Mouse (Mus musculus) adrenal gland, postnatal 25 days (tissue): ENCODE measurements at regions not wholly inside any gene's neighbourhood (a gene's known extent, or its start where the extent isn't known, plus 50 kb on each side); places are given as distances from the start of the nearest gene placed in this dataset.

Experiments
- DNase-seq: peaks from one replicate; pipeline ENCODE4 v3.0.0; 2021; ENCODE audit warnings: mixed read lengths

DNA sequence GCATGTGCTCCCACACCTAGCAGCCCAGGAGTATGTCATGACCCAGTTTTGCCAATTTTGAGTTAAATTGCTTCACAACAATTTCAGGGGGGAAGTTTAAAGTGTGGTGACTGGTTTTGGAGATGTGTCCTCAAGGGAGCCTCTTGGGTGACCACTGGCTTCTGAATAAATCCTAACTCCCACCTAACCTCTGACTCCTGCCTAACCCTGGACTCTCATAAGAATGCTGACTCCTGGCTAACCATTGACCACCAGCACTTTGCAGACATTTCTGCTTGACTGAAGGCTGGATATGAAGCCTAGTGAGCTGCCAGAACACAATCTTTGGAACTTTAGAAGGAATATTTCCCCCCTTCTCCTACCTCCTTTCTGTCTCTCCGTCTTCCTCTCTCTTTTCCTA is 133.3 kb upstream of the Tmpo start:
- DNase-seq, result no peak

DNA sequence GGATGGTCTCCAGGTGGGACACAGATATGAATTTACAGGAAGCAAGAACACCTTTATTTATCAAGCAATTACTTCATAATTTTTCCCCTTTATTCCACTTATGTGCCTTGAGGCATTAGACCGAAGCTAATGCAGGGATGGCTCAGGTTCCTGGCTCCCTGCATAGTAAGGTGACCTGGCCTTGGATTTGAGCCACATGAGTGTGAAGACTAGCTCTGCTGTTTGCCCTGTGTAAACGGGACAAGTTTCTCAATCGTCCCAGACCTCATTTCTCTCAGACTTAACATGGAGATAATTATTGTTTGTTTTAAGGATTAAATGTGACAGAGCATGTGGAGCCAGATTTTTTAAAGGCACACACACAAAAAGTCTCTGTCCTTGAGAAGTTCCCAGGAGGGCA is 132.2 kb upstream of the Tmpo start:
- DNase-seq, result no peak

DNA sequence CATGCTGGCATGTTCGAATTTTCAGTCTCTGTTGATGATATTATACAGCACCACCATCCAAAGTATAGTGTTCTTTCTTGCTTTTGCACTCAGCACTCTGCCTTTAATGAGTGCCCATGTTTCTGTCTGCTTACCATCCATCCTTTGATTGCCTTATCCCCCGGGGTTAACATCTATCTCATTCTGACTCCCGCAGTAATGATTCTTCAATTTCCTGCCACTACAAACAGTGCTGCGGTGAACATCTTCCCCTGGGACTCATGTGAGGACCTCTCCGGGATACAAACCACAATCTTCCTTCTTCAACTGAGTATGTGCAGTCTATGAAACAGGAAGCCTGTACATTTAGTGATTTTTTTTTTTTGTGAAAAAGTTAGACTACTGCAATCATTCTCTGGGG is 131.8 kb upstream of the Tmpo start:
- no peak for DNase-seq

DNA sequence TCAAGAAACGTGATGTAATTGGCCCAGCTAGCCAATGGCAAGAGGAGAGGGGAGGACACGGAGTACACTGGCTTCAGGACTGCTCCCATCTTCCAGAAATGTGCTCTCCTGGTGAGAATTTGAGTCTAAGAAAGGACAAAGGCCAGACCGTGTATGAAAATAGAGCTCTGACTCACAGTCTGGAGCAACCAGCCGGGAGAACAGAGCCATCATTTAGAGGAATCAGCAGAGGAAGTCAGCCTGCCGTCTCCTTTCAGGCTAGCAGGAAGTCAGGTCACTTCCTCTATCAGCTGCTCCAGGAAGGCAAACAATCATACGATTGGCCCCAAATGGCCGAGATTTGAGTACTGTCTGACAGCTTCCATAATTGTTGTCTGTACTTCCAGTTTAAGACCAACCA is 119.0 kb upstream of the Tmpo start:
- DNase-seq, result no peak

DNA sequence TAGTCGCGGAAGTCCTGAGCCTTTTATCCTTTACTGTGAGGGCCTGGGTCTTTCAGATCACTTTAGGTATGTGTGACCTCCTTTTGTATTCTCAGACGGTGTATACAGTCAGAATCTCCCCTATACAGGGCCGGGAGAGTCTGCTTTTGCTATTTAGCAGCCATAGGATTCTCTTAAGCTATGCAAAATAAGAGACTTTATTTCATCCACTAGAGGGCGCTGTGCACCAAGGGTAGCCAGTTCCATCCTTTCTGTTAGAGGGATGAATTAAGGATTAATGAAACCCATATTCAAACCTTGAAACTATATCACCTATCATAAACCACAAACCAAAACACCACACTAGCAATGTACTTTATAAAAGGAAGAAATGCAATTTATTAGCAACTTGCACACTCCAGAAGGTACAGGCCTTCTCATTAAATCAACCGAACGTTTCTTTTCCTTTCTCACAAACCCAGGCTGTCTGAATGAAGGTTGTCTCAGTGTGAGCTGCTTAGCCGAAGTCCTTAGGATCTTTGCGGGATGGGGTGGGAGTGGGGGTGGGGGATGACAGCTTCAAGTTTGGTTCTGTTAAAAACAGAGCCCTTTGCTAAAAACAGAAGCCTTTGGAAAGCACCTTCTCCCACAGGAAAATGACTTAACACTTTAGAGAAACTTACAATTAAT is 116.8 kb upstream of the Tmpo start:
- DNase-seq, result peak; percentile 21

DNA sequence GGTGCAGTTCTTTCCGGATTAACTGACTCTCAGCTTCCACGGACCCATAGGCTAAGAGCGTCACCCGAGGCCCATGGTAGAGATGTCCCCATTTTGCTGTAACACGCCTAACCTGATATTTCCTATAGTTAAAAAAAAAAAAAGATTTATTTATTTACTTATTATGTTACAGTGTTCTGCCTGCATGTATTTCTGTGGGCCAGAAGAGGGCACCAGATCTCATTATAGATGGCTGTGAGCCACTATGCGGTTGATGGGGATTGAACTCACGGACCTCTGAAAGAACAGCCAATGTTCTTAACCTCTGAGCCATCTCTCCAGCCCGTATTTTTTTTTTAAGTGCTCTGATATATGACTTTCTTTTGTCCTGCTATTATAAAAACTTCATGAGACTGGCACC is 114.2 kb upstream of the Tmpo start:
- no peak for DNase-seq

DNA sequence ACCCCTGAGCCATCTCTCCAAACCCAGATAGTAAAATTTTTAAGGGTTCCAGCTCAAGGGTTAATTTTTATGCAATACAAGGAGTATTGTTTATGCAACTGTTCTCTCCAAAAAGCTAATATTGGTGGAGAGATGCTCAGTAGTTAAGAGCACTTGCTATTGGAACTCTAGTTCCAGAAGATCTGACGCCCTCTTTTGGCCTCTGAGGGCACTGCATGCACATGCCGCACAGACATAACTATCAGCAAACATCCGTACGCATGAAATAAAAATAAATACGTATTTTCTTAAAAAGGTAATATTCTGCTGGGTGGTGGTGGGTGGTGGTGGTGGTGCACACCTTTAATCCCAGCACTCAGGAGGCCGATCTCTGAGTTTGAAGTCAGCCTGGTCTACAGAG is 112.1 kb upstream of the Tmpo start:
- DNase-seq, result no peak

DNA sequence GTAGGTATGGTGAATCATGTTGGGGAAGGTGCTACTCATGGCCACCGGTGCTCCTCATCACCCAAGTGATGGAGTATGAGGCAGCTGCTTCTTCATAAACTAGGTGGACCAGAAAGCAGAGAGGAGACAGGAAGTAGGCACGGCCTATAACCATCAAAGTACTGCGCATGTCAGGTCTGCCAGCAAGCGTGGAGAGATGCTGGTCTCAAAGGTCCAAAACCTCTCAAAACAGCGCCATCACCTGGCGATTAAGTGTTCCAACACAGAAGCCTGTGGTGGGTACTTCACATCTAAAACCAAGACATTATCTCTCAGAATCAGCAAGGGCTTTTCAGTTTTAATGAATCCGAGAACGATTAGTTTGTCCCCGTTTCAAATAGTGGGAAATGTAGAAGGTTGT is 103.1 kb upstream of the Tmpo start:
- no peak for DNase-seq

DNA sequence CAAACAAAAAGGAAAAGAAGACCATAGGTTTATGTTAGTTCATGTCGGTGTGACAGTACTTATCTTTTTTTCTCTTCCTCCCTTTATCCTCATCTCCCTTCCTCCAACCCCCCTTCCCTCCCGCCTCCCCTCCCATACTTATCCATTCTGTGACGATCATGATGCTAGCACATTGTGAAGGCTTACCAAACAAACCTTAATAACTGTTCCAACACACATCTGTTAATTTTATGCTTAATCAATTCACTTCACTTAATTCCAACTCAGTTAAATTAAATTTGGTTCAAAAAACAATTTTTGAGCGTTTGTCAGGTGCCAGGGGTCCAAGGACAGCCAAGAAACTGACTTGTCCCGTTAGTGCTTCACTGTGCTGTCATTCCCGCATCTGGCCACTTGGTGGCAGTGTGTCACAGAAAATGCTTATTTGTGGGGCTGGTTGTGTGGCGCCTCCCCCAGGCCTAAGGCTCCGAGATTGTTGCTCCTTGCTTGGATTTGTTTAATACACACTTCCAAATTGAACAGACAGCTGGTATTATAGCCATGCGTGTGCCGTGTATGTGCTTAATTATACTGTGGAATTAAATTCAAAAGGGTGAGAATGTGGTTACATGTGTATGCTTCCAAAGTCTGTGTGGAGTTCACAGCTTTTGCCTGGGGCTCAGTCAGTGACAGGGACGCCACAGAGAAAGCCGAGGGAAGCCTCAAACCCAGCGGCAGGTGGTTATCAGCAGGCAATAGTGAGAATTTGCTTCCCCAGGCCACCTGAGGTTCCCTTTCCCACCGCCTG is 90.0 kb upstream of the Tmpo start:
- peak; percentile 81 for DNase-seq

DNA sequence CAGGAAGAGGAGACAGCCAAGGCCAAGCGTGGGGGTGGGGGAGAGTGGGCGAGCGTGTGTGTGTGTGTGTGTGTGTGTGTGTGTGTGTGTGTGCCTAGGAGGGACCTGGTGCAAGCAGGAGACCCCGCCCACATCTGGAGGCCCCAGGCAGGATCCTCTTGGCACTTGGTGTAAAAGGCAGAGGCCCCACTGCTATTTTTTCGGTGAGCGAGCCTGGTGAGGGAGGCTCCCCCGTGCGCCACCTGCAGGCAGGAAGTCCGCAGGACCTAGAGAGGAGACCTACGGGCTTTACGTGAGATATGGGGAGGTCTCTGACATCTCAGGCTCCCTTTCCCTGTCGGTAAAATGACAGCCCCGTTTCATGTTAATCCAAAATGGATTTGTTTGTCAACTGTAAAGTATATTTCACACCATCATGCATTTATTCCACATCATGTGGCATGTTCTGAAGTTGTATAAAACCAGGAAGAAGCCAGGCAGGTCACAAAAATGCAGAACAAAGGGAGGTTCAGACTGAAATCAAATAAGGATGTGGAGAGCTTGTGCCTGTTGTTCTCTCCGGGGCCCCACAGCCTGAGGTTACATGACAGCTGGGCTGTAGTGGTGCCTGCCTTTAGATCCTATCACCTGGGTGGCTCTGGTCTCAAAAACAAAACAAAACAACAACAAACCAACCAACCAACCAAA is 89.3 kb upstream of the Tmpo start:
- peak; percentile 79 for DNase-seq

DNA sequence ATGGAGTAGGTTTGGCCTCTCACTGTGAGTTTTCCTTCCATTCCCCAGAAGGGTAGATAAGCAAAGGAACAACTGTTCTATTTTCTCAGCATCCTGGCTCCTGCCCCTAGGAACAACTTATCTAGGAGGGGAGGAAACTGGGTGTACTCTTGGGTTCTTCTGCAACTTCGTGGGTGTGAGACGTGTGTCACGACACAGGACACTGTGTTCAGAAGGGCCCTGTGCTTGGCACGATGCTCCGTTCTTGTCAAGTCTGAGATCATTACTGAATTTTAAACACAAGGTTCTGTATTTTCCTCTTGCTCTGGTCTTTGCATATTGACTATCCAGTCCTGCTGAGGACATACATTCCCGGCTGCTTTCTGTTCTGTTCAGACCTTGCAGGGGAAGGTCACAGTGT is 86.8 kb upstream of the Tmpo start:
- no peak for DNase-seq

DNA sequence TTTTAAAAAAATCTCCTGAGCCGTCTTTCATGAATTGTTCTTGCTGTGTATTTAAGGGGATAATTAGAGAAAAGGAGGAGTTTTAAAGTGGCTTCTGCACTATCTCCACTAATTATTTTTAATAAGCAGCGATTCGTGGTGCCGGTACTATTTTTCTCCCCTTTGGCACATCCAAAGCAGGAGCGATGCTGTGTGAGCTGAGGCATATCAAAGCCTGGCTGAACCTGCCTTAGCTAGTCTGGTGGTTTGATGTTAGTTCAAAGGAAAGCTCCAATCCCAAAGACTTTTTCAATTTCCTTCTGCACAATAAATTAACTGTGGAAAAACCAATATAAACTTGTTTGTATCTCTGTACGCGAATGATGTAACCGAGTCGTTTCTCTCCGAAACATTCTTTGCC is 79.3 kb upstream of the Tmpo start:
- DNase-seq, result no peak

DNA sequence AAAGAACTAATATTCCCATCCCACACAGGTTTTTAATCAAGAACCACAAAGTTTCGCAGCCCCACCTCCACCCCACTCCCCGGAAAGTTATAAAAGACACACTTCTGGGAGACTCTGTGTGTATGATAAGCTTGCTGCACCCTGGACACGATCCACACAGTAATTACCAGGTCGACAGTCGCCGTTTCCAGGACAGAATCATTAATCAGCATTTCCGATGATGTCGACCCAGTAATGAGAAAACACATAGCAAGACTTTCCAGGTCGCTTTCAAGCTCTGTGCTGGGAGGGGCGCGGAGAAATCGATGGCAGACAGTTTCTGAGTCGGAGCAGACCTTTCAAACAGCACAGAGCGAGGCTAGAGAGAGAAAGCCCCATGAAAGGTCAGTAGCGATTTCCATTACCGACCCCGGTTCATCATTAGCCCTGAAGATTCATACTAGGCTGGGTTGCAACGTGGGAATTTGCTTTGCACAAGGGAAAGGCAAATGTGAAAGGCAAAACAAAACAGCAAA is 68.6 kb upstream of the Tmpo start:
- no peak for DNase-seq

DNA sequence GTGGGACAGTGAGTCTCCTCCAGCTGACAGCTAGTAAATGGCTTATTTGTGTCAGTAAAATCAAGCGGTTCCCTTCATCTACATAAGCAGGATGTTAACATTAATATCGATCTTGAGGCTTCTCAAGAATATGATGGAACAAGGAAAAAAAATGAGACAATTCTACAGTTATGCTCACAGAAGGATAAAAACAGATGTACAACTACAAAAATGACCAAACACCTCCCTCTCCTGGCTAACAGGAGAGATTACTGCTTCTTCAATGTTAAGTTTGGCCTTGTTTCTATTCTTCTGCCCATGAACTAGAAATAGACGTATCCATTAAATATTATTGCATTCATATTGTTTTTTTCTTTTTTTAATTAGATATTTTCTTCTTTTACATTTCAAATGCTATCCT is 63.2 kb upstream of the Tmpo start:
- no peak for DNase-seq

DNA sequence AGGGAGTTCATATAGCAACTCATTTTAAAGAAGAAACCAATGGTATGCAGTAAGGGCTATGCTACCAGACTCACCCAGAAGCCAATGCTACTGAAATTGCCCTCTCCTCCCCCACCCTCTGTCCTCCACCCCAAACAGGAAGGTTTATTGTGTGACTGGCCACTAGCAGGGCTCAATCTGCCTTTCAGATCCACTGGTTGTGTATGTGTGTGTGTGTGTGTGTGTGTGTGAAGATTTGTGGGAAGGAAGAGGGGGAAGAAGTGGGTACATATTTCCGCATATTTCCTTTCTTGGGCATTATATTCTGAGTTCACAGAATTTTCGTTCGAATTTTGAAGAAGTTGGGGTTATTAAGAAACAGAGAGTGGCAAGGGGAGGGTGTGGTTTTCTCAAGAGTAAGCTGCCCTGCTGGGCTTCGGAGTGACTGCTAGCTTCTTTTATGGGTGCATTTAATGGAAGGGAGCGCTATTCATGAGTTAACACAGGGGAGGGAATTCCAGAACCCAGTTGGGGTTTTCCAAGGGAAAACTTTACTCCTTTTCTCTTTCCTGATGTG is 61.5 kb upstream of the Tmpo start:
- DNase-seq, result no peak

DNA sequence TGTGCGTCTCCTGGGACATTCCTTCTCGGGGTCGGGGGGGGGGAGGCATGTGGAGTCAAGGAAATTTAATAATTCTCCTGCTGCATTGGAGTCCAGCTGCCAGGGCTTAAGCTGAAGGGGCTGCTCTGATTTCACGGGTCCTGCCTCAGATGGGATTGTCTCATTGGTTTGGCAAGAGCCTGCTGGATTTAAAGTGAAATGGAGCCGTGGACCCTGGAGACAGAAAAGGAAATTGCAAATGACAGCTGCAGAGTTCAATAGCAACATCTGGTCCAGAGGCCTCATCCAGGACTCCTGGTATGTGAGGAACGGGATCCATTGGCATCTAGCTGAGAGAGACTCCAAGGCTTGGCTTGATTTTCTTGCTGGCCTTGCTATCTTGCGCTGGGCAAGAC is 60.5 kb upstream of the Tmpo start:
- DNase-seq, result no peak

DNA sequence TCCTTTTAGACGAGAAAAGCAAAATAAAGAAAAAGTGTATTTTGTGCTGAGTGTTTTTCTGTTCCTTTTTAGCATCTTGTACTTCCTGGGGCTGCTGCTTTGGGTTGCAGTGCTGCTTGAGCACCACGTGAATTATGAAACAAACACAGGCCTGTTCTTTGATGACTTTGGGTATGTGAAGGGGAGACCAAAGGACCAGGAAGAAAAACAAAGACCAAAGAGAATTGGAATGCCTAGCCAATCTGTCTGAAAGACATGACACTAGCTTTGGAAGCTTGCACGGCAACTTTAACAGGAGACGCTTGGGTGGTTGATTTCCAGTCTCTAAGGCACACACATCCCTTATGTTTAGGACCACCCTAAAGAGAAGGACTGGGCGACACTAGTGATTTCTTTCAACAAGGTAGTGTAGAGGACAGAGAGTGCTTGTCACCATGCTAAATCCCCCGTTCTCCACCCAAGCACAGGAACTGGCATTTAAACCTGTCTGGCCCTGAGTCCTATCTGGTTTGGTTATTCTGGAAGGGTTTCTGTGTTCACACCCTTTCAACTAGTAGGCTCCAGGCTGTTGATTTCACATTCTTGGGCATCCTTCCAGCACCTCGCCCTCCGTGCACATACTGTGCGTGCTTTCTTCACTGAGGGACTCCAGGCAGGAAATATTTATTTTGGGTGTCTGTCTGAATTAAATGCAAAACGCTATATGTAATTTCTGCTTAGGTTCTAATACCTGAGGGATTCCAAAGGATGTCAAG is 59.9 kb upstream of the Tmpo start:
- peak; percentile 14 for DNase-seq

DNA sequence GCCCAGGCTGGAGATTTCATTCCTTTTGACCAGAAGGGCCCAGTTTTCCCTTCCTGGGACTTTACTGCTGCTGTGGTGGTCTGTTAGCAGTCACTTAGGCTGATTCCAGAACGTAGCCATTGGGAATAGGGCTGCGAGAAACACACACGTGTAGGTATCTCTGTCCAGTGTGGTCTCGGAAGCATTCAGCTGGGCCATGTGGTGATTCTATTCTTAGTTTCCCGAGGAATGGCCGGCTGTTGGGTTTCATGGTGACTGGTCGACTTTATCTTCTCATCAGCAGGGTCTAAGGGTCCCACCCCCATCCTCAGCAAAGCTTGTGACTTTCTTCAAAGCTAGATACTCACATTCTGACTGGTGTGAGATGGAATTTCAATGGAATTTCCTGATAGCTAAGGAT is 59.2 kb upstream of the Tmpo start:
- no peak for DNase-seq

DNA sequence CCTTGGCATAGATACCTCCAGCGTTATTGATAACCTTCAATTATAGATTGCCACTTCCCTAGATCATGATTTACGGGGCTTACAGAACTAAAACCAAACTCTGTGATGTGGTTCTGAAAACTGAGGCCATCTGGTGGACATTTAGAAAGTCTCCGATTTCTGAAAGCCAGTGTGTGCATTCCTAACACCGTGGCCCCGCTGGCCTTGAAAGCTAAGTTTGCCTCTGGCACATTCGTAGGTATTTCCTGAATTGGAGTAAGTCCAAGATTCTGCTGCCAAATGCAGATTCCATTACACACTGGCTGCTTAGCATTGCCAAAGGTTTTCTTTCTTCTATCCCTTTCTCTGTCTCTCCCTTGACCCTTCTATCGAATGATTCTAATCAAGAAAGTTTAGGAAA is 55.7 kb upstream of the Tmpo start:
- peak; percentile 45 for DNase-seq

DNA sequence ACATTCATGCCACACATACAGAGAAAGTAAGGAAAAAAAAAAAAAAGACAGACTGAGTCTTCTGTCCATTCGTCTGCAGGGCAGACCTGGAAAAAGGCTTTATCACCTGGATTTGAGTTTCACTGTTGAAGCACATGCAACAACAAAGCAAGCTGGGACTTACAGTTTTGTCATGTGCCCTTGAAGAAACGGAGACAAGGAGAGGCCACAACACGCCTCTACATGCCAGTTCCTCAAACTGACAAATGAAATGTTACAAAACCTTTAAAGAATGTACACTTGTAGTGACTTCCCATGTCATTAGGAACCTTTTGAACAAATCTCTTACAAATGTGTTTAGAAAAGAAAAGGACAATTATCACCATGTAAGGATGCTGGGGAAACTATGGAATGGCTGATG is 53.6 kb upstream of the Tmpo start:
- no peak for DNase-seq
